Mouse (Mus musculus): ENCODE results near the gene Carns1. TPM values are rescaled to one million over a fixed set of nuclear protein-coding genes. Genes with fewer than 3 reads are reported as not detected.

The Carns1 gene
- polyA plus RNA-seq, 1 experiment from 2014 or later: 0.89 TPM

DNA sequence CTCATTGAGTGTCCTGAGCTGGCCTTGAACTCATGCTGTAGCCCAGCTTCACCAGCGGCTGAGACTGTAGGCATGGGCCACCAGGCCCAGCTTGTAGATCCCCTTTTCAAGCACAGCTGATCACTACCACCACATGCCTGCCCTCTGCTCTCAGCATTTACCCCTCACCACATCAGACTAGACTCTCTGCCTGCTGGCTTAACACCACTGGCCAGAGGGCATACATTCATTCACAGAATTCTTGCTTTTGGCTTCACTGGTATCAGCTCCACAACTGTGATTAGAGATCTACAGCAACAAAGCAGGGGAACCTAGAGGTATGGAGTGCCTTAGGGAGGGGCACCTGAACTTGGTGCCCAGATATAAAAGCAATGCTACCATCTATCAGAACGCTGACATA lies 54.8 kb downstream of the Carns1 start:
- H3K9ac ChIP-seq (ENCODE audit: low read depth, low read length): no peak overlapping the region
- H3K9me3 ChIP-seq (ENCODE audit: control insufficient read depth, low read length): no peaks in the 10 kb centered on the region
- H3K27me3 ChIP-seq (replicated peaks; ENCODE audit: control insufficient read depth, insufficient read depth, low read length): no peaks in the 10 kb centered on the region
- 85% methylated on average over 2 of the region's 2 CpGs for WGBS
- H3K4me2 ChIP-seq: peak overlapping the region; percentile 57
- peaks cover 14% of the 10 kb centered on the region for H3K4me1 ChIP-seq (replicated peaks; ENCODE audit: control insufficient read depth, insufficient read depth, low read length)
- peaks cover 5% of the 10 kb centered on the region; the same call in 1 of the 2 replicates for H3K36me3 ChIP-seq (ENCODE audit: control insufficient read depth, insufficient read depth, low read length)
- no peak overlapping the region for H3K4me3 ChIP-seq (ENCODE audit: low read depth, low read length)
- no peak for DNase-seq (ENCODE audit: low spot score)
- H3K27ac ChIP-seq (ENCODE audit: low read depth, low read length): no peak overlapping the region
- ATAC-seq (replicated peaks; ENCODE audit: low FRiP score): no peak

DNA sequence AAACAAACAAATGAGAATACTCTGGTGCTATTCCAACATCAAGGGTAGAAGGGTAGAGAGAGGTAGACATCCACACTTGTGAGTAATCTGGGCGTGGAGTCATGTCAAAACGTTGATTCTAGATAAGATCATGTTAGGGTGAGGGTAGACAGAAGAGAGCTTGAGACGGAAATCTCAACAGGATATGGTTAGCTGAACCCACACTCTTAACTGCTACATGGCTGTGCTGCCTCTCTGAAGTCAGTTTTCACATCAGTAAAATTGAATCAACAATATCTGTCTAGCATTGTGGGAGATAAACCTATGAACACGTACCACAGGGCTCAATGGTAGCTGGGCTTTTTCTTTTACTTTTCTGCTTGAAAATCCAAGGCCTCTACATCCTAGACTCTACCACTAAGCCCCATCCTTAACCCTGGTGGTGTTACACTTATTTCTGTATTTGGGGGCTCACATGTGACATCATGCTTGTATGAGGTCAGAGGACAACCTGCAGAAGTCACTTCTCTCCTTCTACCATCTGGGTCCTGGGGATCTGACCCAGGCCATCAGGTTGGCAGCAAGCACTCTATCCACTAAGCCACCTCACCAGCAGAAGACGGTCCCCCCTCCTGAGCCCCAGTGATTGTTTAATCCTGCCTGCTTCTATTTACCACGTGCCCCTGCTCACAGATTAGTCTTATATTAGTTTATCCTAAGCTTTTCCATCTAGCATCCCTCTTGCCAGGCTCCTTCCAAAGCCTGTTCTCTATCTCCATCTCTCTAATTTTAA lies 55.4 kb downstream of the Carns1 start:
- 70% methylated on average over 6 of the region's 6 CpGs for WGBS
- H3K27me3 ChIP-seq (replicated peaks; ENCODE audit: control insufficient read depth, insufficient read depth, low read length): no peaks in the 10 kb centered on the region

DNA sequence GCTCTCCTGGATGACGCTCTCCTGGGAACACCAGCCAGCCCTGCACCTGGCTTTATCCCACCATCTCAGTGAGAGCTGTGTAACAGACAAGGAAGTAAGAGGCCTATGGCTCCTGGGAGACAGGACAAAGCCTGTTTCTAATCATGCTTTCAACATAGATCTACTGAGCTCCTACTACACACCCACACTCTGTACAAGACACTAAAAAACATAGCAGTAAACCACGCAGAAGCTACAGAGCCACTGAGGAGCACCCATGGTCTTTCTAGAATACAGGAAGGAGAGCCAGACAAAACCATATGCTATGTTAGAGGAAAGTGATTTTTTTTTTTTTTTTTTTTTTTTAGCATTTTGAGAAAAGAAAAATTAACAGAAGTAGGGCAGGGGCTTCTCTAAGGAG lies 56.9 kb downstream of the Carns1 start:
- H3K36me3 ChIP-seq (ENCODE audit: control insufficient read depth, insufficient read depth, low read length): peaks cover 23% of the 10 kb centered on the region
- H3K4me1 ChIP-seq (replicated peaks; ENCODE audit: control insufficient read depth, insufficient read depth, low read length): peaks cover 26% of the 10 kb centered on the region
- no peaks in the 10 kb centered on the region for H3K9me3 ChIP-seq (ENCODE audit: control insufficient read depth, low read length)
- no peak overlapping the region for H3K4me3 ChIP-seq (ENCODE audit: low read depth, low read length)
- no peaks in the 10 kb centered on the region for H3K27me3 ChIP-seq (replicated peaks; ENCODE audit: control insufficient read depth, insufficient read depth, low read length)
- no peak overlapping the region for H3K4me2 ChIP-seq
- no peak overlapping the region; the same call in 1 of the 2 replicates for H3K27ac ChIP-seq (ENCODE audit: low read depth, low read length)
- 86% methylated on average over 2 of the region's 2 CpGs for WGBS
- H3K9ac ChIP-seq (ENCODE audit: low read depth, low read length): no peak overlapping the region
- DNase-seq (ENCODE audit: low spot score) (no peak), ATAC-seq (replicated peaks; ENCODE audit: low FRiP score) (no peak)

More for the DNA sequence above, 55.4 kb downstream of the Carns1 start:
- H3K9me3 ChIP-seq (ENCODE audit: control insufficient read depth, low read length): no peaks in the 10 kb centered on the region
- H3K36me3 ChIP-seq (ENCODE audit: control insufficient read depth, insufficient read depth, low read length): peaks cover 8% of the 10 kb centered on the region
- H3K4me3 ChIP-seq (ENCODE audit: low read depth, low read length): no peak overlapping the region
- H3K4me1 ChIP-seq (replicated peaks; ENCODE audit: control insufficient read depth, insufficient read depth, low read length): peaks cover 14% of the 10 kb centered on the region
- no peak overlapping the region for H3K27ac ChIP-seq (ENCODE audit: low read depth, low read length)
- H3K9ac ChIP-seq (ENCODE audit: low read depth, low read length): no peak overlapping the region
- ATAC-seq (replicated peaks; ENCODE audit: low FRiP score) (no peak), DNase-seq (ENCODE audit: low spot score) (no peak)
- peak overlapping the region; percentile 57 for H3K4me2 ChIP-seq

DNA sequence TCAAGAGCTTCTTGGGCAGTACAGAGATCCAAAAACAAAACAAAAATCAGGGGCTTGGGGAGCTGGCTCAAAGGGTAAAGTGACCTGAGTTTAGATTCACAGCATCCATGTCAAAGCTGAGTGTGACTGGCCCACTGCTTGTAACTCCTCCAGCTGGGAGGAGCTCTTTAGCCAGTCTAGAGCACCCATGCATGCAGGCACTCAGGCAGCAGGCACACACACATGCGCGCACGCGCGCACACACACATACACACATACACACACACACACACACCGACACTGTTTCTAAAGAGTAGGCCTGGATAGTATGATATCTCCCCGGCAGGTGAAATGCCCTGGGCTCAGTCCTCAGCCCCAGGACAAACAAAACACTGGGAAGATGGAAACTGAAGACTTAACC lies 58.3 kb downstream of the Carns1 start:
- no peak overlapping the region for H3K9ac ChIP-seq (ENCODE audit: low read depth, low read length)
- H3K4me1 ChIP-seq (replicated peaks; ENCODE audit: control insufficient read depth, insufficient read depth, low read length): peaks cover 26% of the 10 kb centered on the region
- no peak overlapping the region for H3K4me2 ChIP-seq
- no peak for ATAC-seq (replicated peaks; ENCODE audit: low FRiP score)
- no peaks in the 10 kb centered on the region for H3K9me3 ChIP-seq (ENCODE audit: control insufficient read depth, low read length)
- WGBS: 97% methylated on average over 7 of the region's 7 CpGs
- no peak overlapping the region for H3K27ac ChIP-seq (ENCODE audit: low read depth, low read length)
- H3K36me3 ChIP-seq (ENCODE audit: control insufficient read depth, insufficient read depth, low read length): peaks cover 23% of the 10 kb centered on the region
- no peak overlapping the region for H3K4me3 ChIP-seq (ENCODE audit: low read depth, low read length)
- DNase-seq (ENCODE audit: low spot score): no peak
- no peaks in the 10 kb centered on the region for H3K27me3 ChIP-seq (replicated peaks; ENCODE audit: control insufficient read depth, insufficient read depth, low read length)

DNA sequence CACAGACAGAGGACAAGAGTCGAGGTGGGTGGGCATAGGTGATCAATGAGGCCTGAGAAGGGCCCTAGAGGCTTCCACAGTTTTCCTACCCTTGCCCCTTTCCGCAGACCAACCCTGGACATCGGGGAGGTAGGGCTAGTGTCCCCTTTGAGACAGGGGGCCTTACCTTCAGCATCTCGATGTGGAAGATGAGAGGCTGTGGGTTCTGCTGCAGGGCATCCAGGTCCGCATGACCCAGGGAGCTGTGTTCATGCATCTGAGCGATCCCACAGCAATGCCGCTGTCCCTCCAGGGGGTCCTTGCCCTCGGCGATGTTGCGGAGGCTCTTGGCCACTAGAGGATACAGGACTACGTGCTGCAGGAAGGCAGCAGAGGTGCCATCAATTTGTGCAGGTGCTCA lies 59.5 kb downstream of the Carns1 start:
- ATAC-seq (replicated peaks; ENCODE audit: low FRiP score): no peak
- no peak for DNase-seq (ENCODE audit: low spot score)
- WGBS: 81% methylated on average over 11 of the region's 11 CpGs
- Histone ChIP-seq H3K4me3 (ENCODE audit: low read depth, low read length) (no peak overlapping the region), H3K9me3 (ENCODE audit: control insufficient read depth, low read length) (no peaks in the 10 kb centered on the region), H3K9ac (ENCODE audit: low read depth, low read length) (no peak overlapping the region), H3K4me2 (no peak overlapping the region), H3K27ac (ENCODE audit: low read depth, low read length) (no peak overlapping the region), H3K4me1 (replicated peaks; ENCODE audit: control insufficient read depth, insufficient read depth, low read length) (peaks cover 23% of the 10 kb centered on the region), H3K27me3 (replicated peaks; ENCODE audit: control insufficient read depth, insufficient read depth, low read length) (no peaks in the 10 kb centered on the region), H3K36me3 (ENCODE audit: control insufficient read depth, insufficient read depth, low read length) (peaks cover 23% of the 10 kb centered on the region)

DNA sequence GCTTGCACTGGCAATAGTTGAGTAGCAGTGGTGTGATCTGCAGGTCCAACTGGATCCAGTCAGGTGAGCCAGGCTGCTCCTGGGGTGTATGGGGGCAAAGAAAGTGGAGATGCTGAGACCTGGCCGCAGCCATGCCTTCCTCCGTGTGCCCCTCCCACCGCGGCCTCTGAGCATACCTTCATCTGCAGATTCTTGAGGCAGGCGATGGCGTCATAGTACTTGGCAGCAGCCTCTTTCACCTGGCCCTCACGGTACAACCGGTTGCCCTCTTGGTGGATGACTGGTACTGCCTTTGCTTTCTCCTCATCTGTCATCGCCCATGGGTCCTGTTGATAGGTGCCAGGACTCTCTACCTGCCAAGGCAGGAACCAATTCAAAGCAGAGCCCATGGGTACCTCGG lies 60.1 kb downstream of the Carns1 start:
- Histone ChIP-seq H3K4me2 (no peak overlapping the region), H3K4me1 (replicated peaks; ENCODE audit: control insufficient read depth, insufficient read depth, low read length) (peaks cover 19% of the 10 kb centered on the region), H3K4me3 (ENCODE audit: low read depth, low read length) (no peak overlapping the region), H3K27me3 (replicated peaks; ENCODE audit: control insufficient read depth, insufficient read depth, low read length) (no peaks in the 10 kb centered on the region), H3K27ac (ENCODE audit: low read depth, low read length) (no peak overlapping the region), H3K9me3 (ENCODE audit: control insufficient read depth, low read length) (no peaks in the 10 kb centered on the region), H3K36me3 (ENCODE audit: control insufficient read depth, insufficient read depth, low read length) (peaks cover 23% of the 10 kb centered on the region), H3K9ac (ENCODE audit: low read depth, low read length) (no peak overlapping the region)
- DNase-seq (ENCODE audit: low spot score): no peak
- WGBS: 93% methylated on average over 10 of the region's 10 CpGs
- ATAC-seq (replicated peaks; ENCODE audit: low FRiP score): no peak

DNA sequence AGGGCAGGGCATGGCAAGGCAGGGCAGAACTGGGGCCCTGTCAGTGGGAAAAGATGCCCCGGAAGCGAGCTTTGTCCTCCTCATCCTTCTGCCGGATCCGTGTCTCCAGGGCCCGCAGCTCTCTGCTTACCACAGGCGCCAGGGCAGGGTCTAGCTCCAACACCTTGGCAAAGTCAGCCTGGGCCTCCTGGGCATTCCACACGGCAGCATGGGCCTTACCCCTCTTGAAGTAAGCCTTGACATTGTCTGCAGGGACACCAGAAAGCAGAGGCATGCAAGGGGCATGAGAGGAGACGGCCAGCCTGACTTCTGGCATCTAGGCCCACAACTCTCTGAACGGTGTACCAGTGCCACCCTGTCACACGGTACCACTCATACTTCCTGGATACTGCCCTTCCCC lies 60.7 kb downstream of the Carns1 start:
- no peak overlapping the region for H3K4me2 ChIP-seq
- peaks cover 23% of the 10 kb centered on the region for H3K36me3 ChIP-seq (ENCODE audit: control insufficient read depth, insufficient read depth, low read length)
- WGBS: 84% methylated on average over 10 of the region's 10 CpGs
- H3K9ac ChIP-seq (ENCODE audit: low read depth, low read length): peak overlapping the region; percentile 52; the same call in 1 of the 2 replicates
- DNase-seq (ENCODE audit: low spot score): no peak
- no peaks in the 10 kb centered on the region for H3K27me3 ChIP-seq (replicated peaks; ENCODE audit: control insufficient read depth, insufficient read depth, low read length)
- peaks cover 17% of the 10 kb centered on the region for H3K4me1 ChIP-seq (replicated peaks; ENCODE audit: control insufficient read depth, insufficient read depth, low read length)
- no peak overlapping the region for H3K4me3 ChIP-seq (ENCODE audit: low read depth, low read length)
- no peaks in the 10 kb centered on the region for H3K9me3 ChIP-seq (ENCODE audit: control insufficient read depth, low read length)
- H3K27ac ChIP-seq (ENCODE audit: low read depth, low read length): no peak overlapping the region
- ATAC-seq (replicated peaks; ENCODE audit: low FRiP score): no peak
